Mouse (Mus musculus): ENCODE measurements around the gene Ugt1a9.

The Ugt1a9 gene

GRCm38 (mm10) chr1:88235046-88235893 lies 164.7 kb downstream of the Ugt1a9 start:
- DNase-seq (ENCODE audit: low spot score in 2 of 2) = no peak

GRCm38 (mm10) chr1:88235894-88236415 lies 165.4 kb downstream of the Ugt1a9 start:
- DNase-seq (ENCODE audit: low spot score in 2 of 2) = no peak

GRCm38 (mm10) chr1:88237311-88237710 lies 166.7 kb downstream of the Ugt1a9 start:
- no peak for DNase-seq (ENCODE audit: low spot score in 2 of 2)

- no peak for DNase-seq (ENCODE audit: low spot score in 2 of 2)
Observed at GRCm38 (mm10) chr1:88238771-88239170, 168.2 kb downstream of the Ugt1a9 start.

- no peak for DNase-seq (ENCODE audit: low spot score in 2 of 2)
Observed at GRCm38 (mm10) chr1:88240072-88240471, 169.5 kb downstream of the Ugt1a9 start.

GRCm38 (mm10) chr1:88240579-88240978 lies 170.0 kb downstream of the Ugt1a9 start:
- no peak for DNase-seq (ENCODE audit: low spot score in 2 of 2)

- no peak for DNase-seq (ENCODE audit: low spot score in 2 of 2)
Observed at GRCm38 (mm10) chr1:88243861-88244260, 173.3 kb downstream of the Ugt1a9 start.

GRCm38 (mm10) chr1:88245881-88246280 lies 175.3 kb downstream of the Ugt1a9 start:
- no peak for DNase-seq (ENCODE audit: low spot score in 2 of 2)

- DNase-seq (ENCODE audit: low spot score in 2 of 2) = no peak
Observed at GRCm38 (mm10) chr1:88246386-88246785, 175.8 kb downstream of the Ugt1a9 start.

- no peak for DNase-seq (ENCODE audit: low spot score in 2 of 2)
Observed at GRCm38 (mm10) chr1:88247660-88248059, 177.1 kb downstream of the Ugt1a9 start.

- DNase-seq (ENCODE audit: low spot score in 2 of 2) = no peak
Observed at GRCm38 (mm10) chr1:88248658-88249057, 178.1 kb downstream of the Ugt1a9 start.

- no peak for DNase-seq (ENCODE audit: low spot score in 2 of 2)
Observed at GRCm38 (mm10) chr1:88249596-88249995, 179.0 kb downstream of the Ugt1a9 start.

GRCm38 (mm10) chr1:88250023-88250422 lies 179.4 kb downstream of the Ugt1a9 start:
- DNase-seq (ENCODE audit: low spot score in 2 of 2) = no peak

- no peak for DNase-seq (ENCODE audit: low spot score in 2 of 2)
Observed at GRCm38 (mm10) chr1:88253106-88253505, 182.5 kb downstream of the Ugt1a9 start.

- no peak for DNase-seq (ENCODE audit: low spot score in 2 of 2)
Observed at GRCm38 (mm10) chr1:88253540-88253939, 182.9 kb downstream of the Ugt1a9 start.

GRCm38 (mm10) chr1:88254793-88255465 lies 184.3 kb downstream of the Ugt1a9 start:
- DNase-seq (ENCODE audit: low spot score in 2 of 2) = no peak

GRCm38 (mm10) chr1:88255466-88255857 lies 184.9 kb downstream of the Ugt1a9 start:
- no peak for DNase-seq (ENCODE audit: low spot score in 2 of 2)

GRCm38 (mm10) chr1:88255989-88256754 lies 185.6 kb downstream of the Ugt1a9 start:
- DNase-seq (ENCODE audit: low spot score in 2 of 2) = no peak

GRCm38 (mm10) chr1:88256886-88257663 lies 186.5 kb downstream of the Ugt1a9 start:
- no peak for DNase-seq (ENCODE audit: low spot score in 2 of 2)

GRCm38 (mm10) chr1:88257681-88258080 lies 187.1 kb downstream of the Ugt1a9 start:
- DNase-seq (ENCODE audit: low spot score in 2 of 2) = no peak

GRCm38 (mm10) chr1:88258361-88258760 lies 187.8 kb downstream of the Ugt1a9 start:
- DNase-seq (ENCODE audit: low spot score in 2 of 2) = no peak
